Mouse (Mus musculus) frontal cortex, postnatal 36 days (tissue): ENCODE measurements around the gene Ccl22.

ENCODE experiments used
- DNase-seq, 2 experiments: peaks; one replicate each; pipeline ENCODE4 v3.0.0; 2022; ENCODE audit warnings: low spot score in 2 of 2

The Ccl22 gene

GRCm38 (mm10) chr8:94778895-94779533 is 33.6 kb downstream of the Ccl22 start:
- DNase-seq, result no peak

- DNase-seq, result no peak
Measured at GRCm38 (mm10) chr8:94779534-94780294, 34.3 kb downstream of the Ccl22 start.

DNA sequence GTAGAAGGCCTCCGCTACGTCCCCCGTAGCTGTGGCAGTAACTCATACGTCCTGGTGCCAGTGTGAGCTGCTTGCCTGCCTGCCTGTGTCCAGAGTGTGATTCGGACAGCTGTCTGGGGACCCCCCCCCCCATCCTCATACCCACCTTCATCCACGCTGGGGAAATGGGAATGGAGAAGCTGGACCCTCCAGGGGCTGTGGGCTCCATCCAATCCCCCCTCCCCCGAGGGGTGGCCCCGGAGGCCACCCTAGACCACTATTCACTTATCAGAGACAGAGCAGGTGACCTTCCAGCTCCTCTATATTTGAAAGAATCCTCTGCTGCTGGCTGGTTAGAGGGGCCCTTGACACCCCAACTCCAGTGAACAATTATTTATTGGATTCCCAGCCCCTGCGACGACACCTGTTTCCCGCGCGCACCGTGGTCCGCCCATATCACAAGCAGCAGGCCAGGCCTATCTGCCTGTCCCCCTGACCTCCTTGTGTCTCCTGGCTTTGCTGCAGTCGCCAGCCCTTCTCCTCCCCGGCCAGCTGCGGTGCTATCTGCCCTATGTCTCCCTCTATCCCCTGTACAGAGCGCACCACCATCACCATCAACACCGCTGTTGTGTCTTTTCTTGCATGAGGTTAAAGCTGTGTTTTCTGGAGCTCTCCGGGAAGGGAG is 35.2 kb downstream of the Ccl22 start:
- no peak for DNase-seq

DNA sequence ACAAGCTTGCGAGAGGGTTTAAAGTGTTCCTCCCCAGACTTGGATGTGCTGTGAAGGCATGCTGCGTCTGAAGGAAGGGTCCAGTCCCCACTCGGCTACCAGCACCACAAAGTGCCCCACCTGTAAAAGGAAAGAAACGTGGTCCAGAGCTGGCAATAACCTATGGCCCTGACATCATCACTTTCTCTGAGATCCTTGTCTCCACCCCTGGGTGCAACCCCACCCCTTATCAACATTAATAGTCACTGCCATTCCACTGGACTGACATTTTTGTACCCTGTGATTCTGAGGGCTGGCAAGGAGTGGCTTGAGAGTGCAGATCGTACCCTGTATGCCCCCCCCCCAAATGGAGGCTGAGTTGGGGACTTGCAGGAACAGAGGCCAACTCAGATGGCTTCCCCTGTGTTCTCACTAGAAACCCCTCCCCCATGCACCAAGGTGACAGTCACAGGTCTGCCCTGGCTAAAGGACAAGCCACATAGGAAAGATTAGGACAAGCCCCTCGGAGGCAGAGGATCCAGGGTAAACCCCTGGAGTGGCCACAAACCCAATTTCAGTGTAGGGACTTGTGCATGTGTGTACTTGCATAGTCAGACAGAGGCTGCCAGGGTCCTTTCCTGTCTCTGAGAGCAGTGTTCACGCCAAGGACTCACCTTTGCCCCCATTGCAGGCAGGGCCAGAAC is 35.9 kb downstream of the Ccl22 start:
- DNase-seq, result no peak

DNA sequence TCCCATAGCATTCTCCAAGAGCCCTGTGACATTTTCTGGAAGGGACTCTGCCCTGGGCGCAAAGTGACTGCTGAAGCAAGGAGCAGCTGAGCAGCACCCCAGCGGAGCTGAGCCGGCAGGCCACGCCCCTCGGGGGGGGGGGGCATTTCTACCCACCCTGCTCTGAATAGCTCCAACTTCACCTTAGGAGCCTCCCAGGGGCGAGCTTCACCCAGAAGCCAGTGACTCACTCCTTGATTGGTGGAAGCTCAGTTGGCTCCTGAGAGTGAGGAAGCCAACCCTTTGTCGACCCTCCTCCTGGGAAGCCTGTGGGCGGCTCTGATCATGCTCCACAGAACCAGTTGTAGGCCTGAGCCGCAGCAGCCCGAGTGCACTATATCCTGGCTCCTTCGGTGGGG is 36.4 kb downstream of the Ccl22 start:
- no peak for DNase-seq

- DNase-seq, result no peak
Measured at GRCm38 (mm10) chr8:94783890-94784289, 38.5 kb downstream of the Ccl22 start.

DNA sequence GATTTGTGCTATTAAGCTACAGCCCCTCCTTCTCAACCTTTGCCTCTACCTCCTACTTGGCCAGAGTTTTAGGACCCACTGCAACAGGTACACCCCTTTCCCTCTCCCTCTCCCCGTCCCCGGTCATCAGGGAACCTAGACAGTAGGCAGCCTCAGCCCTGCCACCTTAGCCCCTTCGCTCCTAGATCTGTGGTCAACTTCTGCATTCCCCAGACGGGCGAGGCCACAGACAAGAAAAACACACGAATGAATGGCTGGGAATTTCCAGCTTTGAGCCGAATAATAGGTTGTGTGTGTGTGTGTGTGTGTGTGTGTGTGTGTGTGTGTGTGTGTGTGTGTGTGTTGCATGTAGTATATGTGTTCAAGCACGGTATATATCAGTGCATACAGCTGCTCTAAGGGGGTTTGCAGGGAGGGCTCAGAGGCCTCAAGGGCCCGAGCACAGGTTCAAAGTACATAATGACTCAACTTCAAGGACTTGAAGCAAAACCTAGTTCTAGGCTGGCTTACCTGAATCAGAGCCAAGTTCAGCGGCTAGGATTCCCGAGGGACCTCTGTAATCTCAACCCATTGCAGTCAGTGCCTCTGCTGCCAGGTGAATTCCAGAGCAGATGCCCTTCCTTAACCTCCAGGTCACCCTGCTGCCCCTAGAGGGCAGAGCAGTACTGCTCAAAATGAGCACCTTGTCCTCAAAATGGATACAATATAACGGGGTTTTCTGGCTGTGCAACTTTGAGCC is 40.0 kb downstream of the Ccl22 start:
- DNase-seq, result no peak

- DNase-seq, result no peak
Measured at GRCm38 (mm10) chr8:94785995-94786595, 40.7 kb downstream of the Ccl22 start.

DNA sequence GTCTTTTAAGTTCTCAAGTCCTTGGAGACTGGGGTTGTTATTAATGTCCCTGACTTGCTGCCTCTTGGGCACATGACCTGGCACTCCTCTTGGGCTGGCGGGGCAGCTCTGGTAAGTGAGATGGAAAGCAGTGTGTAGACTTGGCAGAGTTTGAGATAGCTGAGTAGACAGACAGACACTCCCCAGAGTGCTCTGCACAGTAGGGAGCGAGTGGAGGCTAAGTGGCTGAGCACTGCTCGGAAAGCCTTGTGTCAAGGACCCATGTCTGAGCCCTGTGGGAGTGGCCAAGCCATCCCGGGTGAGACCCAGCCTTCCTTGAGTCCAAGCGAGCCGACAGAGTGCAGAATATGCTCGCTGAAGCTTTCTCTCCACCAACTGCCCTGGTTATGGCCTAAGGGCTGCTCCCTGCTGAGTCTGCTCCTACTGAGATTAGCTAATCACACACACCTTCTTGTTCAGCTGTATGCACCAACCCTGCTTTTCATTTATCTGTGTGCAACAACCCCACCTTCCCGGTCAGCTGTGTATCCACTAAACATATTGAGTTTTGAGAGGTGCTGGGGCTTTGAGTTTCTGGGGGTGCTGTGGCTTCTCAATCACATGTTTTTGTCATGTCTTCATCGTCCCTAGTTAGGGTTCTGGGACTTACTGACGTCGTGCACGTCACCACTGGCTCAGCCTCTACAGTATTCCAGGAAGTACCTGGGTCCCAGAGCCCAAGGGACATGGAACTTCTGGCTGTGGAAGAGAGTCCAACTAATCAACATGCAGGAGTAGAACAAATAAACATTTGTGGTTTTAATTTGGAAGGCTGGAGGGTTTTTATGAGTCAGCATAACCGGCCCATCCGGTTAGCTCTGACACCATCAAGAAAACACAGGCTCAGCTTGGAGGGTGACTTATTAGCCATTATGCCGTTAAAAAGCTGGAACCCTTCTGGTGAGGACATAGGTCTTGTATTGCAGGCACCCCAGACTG is 42.4 kb downstream of the Ccl22 start:
- no peak for DNase-seq

GRCm38 (mm10) chr8:94789256-94789955 is 44.0 kb downstream of the Ccl22 start:
- no peak for DNase-seq

- no peak for DNase-seq
Measured at GRCm38 (mm10) chr8:94794368-94794767, 49.0 kb downstream of the Ccl22 start.

DNA sequence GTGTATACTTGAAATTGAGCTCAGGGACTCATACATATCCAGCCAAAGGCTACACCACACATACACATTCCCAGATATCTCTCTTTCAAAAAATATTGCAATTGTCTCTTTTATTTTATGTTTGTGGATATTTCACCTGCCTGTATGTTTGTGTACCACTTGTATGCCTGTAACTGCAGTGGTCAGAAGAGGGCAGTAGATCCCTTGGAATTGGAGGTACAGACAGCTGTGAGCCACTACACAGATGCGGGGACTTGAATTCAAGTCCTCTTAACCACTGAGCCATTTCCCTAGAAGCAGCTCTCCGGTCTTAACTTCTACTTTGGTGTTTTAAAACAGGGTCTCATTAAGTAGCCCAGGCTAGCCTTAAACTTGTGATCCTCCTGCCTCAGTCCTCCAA is 49.4 kb downstream of the Ccl22 start:
- DNase-seq, result no peak

DNA sequence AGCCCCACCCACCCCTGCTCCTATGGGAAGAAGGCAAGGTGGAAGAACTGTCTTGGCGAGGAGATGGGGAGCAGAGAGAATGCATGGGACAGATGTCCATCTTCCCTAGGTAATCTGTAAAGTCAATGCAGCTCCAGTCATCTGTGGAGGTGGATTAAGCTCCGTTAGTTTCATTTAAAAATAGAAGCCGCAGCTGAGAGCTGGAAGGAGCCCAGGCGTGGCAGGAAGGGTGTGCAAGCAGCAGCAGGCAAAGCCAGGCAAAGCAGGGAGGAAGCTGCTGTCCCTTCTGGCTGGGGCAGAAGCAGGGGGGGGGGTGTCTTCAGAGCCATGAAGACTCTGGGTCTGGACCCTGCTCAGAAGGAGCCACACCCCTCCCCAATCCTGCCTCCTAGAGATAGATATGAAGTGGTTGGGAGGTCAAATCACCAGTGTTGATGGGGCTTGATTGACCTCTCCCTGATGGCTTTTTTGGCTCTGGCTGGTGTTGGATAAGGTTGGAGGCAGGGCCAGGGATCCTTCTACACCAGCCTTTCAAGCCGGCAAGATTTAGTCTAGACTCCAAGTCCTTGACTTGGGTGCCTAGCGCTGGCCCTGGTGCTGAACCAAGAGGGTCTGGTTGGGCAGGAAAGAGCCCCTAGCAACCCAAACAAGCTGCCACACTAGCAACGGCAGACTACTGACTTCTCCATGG is 55.0 kb downstream of the Ccl22 start:
- DNase-seq, result peak; percentile 72
